Mouse (Mus musculus) limb, embryonic 12.5 days (tissue): ENCODE measurements around the gene Rad9a. TPM values are rescaled to one million over a fixed set of nuclear protein-coding genes. Genes with fewer than 3 reads are reported as not detected.

Experiments
- ATAC-seq: fragments of 200-750 bp; cut with Nextera tagmentation; 2 replicates; pipeline ENCODE4 v1.8.0; 2017; ENCODE audit warnings: low read depth, moderate TSS enrichment; ENCODE audit not compliant: insufficient number of reproducible peaks, insufficient read depth, low FRiP score, low TSS enrichment
- H3K27ac ChIP-seq: fragments of 300-500 bp; sonication (generic); 2 replicates; pipeline ENCODE4 v1.5.1; 2016; ENCODE audit warnings: mild to moderate bottlenecking, moderate library complexity
- H3K27me3 ChIP-seq: fragments of 300-500 bp; sonication (generic); 2 replicates; pipeline ENCODE4 v1.6.1; 2016; ENCODE audit warnings: mild to moderate bottlenecking, moderate library complexity
- H3K36me3 ChIP-seq: fragments of 300-500 bp; sonication (generic); 2 replicates; pipeline ENCODE4 v1.6.1; 2016; ENCODE audit warnings: mild to moderate bottlenecking, moderate library complexity
- H3K4me1 ChIP-seq: fragments of 300-500 bp; sonication (generic); replicated peaks from 2 replicates; pipeline ENCODE4 v1.6.1; 2016
- H3K4me2 ChIP-seq: fragments of 300-500 bp; sonication (generic); 2 replicates; pipeline ENCODE4 v1.6.1; 2016; ENCODE audit warnings: mild to moderate bottlenecking, moderate library complexity
- H3K4me3 ChIP-seq: fragments of 300-500 bp; sonication (generic); replicated peaks from 2 replicates; pipeline ENCODE4 v1.5.1; 2016; ENCODE audit warnings: mild to moderate bottlenecking
- H3K9ac ChIP-seq: fragments of 300-500 bp; sonication (generic); replicated peaks from 2 replicates; pipeline ENCODE4 v1.6.1; 2016; ENCODE audit warnings: mild to moderate bottlenecking, moderate library complexity
- H3K9me3 ChIP-seq: fragments of 300-500 bp; sonication (generic); 2 replicates; pipeline ENCODE4 v1.6.1; 2016; ENCODE audit warnings: mild to moderate bottlenecking, moderate library complexity
- WGBS: fragments of 180-500 bp; shearing (Covaris S2); methylation state at CpG from one replicate; pipeline ENCODE4 v1.1.7; 2016; 5-methylcytosine and 5-hydroxymethylcytosine counted together
- polyA plus RNA-seq: library from polyadenylated mRNA; unstranded; fragments of >200 nt; fragmentation: Nextera tagmentation; extraction: Ambion mirVana; gene quantifications from 2 replicates; pipeline ENCODE4 v1.2.1, GENCODE M21; 2016

Rad9a gene
- polyA plus RNA-seq, 1 experiment from 2014 or later: 38.4 TPM

DNA sequence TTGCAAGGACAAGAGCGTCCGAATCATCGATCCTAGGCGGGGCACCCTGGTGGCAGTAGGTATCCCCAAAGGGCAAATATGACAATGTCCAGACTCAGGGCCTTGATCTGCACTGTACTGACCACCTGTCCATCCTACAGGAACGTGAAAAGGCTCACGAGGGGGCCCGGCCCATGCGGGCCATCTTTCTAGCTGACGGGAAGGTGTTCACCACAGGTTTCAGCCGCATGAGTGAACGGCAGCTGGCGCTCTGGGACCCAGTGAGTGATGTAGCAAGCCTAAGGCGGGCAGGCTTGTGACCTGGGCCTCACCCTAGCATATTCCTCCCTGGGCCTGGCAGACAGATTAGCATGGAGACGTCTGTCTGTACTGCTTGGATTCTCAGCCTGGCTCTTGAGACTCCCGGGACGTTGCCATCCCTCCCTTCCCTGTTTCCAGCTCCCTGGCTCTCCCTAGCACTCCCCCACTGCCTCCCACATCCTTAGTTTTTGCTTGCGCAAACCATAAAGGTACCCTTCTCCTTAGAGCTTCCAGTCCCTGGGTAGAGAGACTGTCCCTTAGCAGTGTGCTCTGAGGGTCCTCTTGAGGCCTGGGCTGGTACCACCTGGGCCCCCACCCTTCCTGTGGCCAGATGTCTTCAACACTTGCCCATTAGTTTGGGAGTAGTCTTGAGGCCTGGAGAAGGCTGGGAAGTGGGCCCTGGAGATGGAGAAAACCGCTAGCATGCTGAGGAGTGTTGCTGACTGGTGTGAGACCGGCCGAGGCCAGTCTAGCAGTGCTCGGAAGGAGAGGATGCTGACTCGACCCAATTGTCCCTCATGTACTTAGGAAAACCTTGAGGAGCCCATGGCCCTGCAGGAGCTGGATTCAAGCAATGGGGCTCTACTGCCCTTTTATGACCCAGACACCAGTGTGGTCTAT, 50.6 kb downstream of the Rad9a start:
- Histone ChIP-seq H3K4me2 (no peak overlapping the region), H3K4me3 (no peak overlapping the region), H3K9ac (no peak overlapping the region; the same call in 1 of the 2 replicates), H3K9me3 (0 out of 2 replicates have a peak, but pooled peaks cover 2% of the 10 kb centered on the region), H3K27ac (no peak overlapping the region), H3K27me3 (no peaks in the 10 kb centered on the region), H3K36me3 (peaks cover 48% of the 10 kb centered on the region), H3K4me1 (peaks cover 18% of the 10 kb centered on the region)
- 89% methylated on average over 22 of the region's 22 CpGs for WGBS
- no peak for ATAC-seq

DNA sequence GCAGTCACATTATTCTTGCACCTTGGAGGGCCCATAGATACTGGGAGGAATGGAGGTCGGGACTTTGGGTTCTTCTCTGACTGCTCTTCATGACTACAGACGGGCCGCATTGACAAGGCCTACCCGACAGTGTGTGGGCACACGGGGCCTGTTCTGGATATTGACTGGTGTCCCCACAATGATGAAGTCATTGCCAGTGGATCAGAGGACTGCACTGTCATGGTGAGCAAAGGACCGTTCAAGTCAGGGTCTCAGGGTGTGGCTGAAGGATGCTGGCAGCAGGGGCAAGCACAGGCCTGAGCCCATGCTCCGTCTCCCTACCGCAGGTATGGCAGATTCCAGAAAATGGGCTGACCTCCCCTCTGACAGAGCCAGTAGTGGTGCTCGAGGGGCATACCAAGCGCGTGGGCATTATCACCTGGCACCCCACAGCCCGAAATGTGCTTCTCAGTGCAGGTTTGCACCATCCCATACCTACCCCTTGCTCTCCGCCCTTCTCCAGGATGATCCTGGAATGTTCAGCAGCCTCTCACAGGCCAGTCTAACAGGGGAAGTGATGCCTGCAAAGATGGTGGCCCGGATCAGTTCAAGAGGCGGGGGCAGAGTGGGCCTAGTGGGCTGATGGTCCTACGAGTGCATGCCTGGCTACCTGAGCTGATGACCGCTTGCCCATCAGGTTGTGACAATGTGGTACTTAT, 51.5 kb downstream of the Rad9a start:
- Histone ChIP-seq H3K4me3 (0 out of 2 replicates have a peak overlapping the region, but pooled peaks have one; percentile 6), H3K4me2 (peak overlapping the region; percentile 93; the same call in 1 of the 2 replicates), H3K9me3 (0 out of 2 replicates have a peak, but pooled peaks cover 4% of the 10 kb centered on the region), H3K27ac (no peak overlapping the region), H3K9ac (no peak overlapping the region), H3K4me1 (peaks cover 18% of the 10 kb centered on the region), H3K36me3 (peaks cover 39% of the 10 kb centered on the region), H3K27me3 (no peaks in the 10 kb centered on the region)
- ATAC-seq: no peak
- WGBS: 94% methylated on average over 17 of the region's 17 CpGs

DNA sequence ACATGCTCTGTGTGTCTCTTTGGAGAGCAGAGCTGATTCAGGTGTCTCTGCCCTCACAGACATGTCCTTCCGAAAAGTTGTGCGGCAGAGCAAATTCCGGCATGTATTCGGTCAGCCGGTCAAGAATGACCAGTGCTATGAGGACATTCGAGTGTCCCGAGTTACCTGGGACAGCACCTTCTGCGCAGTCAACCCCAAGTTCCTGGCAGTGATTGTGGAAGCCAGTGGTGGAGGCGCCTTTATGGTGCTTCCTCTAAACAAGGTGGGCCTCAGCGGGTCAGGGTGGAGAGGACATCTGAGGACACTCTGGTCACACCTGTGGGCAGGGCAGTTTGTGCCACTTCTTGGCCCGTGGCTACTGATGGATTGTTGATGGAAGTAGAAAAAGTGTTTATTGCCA, 52.2 kb downstream of the Rad9a start:
- Histone ChIP-seq H3K4me1 (peaks cover 18% of the 10 kb centered on the region), H3K9me3 (0 out of 2 replicates have a peak, but pooled peaks cover 4% of the 10 kb centered on the region), H3K4me2 (peak overlapping the region; percentile 93), H3K4me3 (peak overlapping the region; percentile 92), H3K27me3 (no peaks in the 10 kb centered on the region), H3K36me3 (peaks cover 39% of the 10 kb centered on the region), H3K27ac (no peak overlapping the region), H3K9ac (peak overlapping the region; percentile 81)
- no peak for ATAC-seq
- WGBS: 84% methylated on average over 11 of the region's 11 CpGs

DNA sequence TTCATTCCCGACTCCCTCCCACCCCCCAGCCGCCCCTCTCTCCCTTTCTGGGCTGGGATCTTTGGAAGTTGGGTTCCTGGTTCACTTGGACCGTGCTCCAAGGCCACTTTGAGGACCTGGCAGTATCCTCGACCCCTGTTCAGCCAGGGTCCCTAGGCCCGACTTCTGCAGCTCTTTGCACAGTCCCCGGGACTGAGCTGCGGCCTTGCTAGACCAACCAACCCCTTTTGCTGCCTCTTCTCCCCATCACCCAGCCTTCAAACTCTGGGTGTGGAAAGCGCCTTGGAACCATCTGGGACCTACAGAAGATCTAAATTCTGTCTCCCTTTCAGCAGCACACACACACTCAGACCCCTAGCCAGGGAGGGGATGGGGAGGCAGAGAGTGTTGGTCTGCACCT, 52.6 kb downstream of the Rad9a start:
- H3K9me3 ChIP-seq: 0 out of 2 replicates have a peak, but pooled peaks cover 4% of the 10 kb centered on the region
- peak overlapping the region; percentile 73; the same call in 1 of the 2 replicates for H3K27ac ChIP-seq
- H3K9ac ChIP-seq: peak overlapping the region; percentile 81
- no peaks in the 10 kb centered on the region for H3K27me3 ChIP-seq
- no peak for ATAC-seq
- H3K36me3 ChIP-seq: peaks cover 39% of the 10 kb centered on the region
- peak overlapping the region; percentile 92 for H3K4me3 ChIP-seq
- peak overlapping the region; percentile 93 for H3K4me2 ChIP-seq
- 7% methylated on average over 8 of the region's 8 CpGs for WGBS
- H3K4me1 ChIP-seq: peaks cover 18% of the 10 kb centered on the region

DNA sequence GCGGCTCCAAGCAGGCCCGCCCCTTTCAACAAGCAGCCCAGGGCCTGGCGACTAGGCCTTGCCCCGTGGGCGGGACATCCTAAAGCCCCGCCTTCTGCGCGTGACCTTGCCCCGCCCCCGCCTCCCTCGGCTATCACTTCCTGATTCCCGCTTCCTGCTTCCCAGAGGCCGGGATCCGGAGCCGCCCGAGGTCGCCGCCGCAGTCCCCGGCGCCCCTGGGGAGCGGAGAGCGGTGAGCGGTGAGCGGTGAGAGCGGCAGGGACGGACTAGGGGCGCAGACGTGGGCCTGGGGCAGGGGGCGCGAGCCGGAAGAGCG, 53.0 kb downstream of the Rad9a start, which contains the start of gene Coro1b:
Gene Coro1b, plus strand, starts transcription at position 129 of the 316 bp plus-strand sequence.
- Histone ChIP-seq H3K4me3 (peak within 1 kb of the TSS; percentile 92), H3K4me1 (peaks cover 18% of the 10 kb centered on the region), H3K36me3 (peaks cover 36% of the 10 kb centered on the region), H3K9me3 (0 out of 2 replicates have a peak, but pooled peaks cover 4% of the 10 kb centered on the region), H3K27ac (peak within 1 kb of the TSS; percentile 73; the same call in 1 of the 2 replicates), H3K9ac (peak within 1 kb of the TSS; percentile 81), H3K4me2 (peak within 1 kb of the TSS; percentile 93), H3K27me3 (no peaks in the 10 kb centered on the region)
- WGBS: under 1% methylated on average over 33 of the region's 33 CpGs
- ATAC-seq: peak; percentile 93

DNA sequence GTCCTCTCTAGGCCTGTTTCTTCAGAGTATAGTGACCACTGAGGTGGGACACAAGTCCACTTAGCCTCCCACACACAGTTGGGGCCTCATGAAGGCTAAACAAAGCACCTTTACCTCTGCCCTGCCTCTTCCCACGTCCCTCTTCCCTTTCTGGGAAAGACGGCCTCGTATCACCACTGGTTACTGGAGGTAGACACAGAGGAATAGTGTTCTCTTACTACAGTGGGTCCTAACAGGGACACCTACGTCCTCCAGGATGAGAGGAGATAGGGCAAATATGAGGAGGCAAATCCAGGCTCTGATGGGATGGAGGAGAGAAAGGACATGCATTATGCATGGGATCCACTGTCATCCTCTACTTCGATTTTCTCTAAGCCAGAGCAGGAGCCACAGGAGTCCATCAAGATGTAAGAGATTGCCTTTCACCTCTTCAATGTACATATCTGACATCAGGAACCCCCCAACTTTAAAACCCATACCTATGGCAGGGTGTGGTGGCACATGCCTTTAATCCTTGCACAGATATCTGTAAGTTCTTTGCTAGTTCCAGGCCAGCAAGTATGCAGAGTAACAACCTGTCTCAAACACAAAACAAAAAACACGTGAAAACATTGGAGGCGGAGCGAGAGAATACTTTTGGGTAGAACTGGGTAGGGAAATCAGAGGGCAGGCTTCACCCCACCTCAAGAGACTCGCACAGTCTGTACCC, 53.5 kb downstream of the Rad9a start:
- H3K27ac ChIP-seq: peak overlapping the region; percentile 56; the same call in 1 of the 2 replicates

DNA sequence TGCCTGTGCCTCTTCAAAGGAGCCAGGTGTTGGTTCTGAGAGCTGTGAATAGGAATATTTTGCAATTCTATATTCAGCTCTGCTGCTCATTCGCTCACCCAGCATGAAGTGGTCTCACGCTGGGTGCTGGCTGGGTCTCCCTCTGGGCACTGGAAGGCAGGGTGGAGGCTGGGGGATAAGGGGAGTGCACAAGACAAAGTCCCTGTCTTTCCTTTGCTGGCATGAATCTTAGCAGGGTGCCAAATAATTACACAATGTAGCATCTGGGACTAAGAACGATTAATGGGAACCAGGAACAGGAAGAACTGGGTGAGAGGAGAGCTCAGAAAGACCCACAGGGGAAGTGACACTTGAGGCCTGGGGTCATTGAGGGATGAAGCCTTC, 54.4 kb downstream of the Rad9a start:
- Histone ChIP-seq H3K9ac (no peak overlapping the region), H3K4me1 (peaks cover 18% of the 10 kb centered on the region), H3K27me3 (no peaks in the 10 kb centered on the region), H3K4me3 (no peak overlapping the region), H3K27ac (no peak overlapping the region), H3K36me3 (peaks cover 22% of the 10 kb centered on the region), H3K9me3 (0 out of 2 replicates have a peak, but pooled peaks cover 4% of the 10 kb centered on the region), H3K4me2 (no peak overlapping the region)
- ATAC-seq: no peak
- 59% methylated on average over 3 of the region's 3 CpGs for WGBS

More for the DNA sequence above, 53.5 kb downstream of the Rad9a start:
- H3K27me3 ChIP-seq: no peaks in the 10 kb centered on the region
- peaks cover 31% of the 10 kb centered on the region for H3K36me3 ChIP-seq
- ATAC-seq: no peak; the same call in 1 of the 2 replicates
- H3K4me2 ChIP-seq: peak overlapping the region; percentile 93
- peak overlapping the region; percentile 81 for H3K9ac ChIP-seq
- peaks cover 18% of the 10 kb centered on the region for H3K4me1 ChIP-seq
- H3K9me3 ChIP-seq: 0 out of 2 replicates have a peak, but pooled peaks cover 4% of the 10 kb centered on the region
- peak overlapping the region; percentile 92 for H3K4me3 ChIP-seq
- WGBS: 38% methylated on average over 9 of the region's 9 CpGs

DNA sequence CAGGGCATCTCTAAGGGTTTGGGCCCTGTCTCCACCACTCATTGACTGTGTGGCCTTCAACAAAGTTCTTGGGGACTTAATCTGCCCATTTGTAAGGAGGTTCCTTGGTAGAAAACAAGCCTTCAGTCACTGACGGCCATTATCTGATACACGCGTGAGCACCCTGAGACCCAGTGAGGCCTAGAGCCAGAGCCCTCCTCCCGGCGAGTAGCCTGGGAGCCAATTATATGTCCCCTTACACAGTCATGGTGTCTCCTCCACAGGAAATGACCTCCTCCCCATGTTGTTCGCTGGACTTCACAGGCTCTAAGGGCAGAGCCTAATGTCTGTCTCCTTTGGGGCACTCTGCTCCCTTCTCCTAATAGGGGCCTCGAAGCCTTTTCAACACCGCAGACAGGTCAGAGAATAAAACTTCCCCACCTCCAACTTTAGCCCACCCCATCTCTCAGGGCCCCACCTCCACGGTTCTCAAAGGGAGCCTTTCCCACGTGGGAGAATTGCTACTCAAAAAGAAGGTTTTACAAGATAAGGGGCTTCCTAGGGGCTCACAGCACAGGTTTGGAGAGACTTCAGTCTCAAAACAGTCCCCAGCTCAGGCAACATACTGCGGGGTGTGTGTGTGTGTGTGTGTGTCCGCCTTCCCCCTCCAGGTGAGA, 55.0 kb downstream of the Rad9a start:
- Histone ChIP-seq H3K36me3 (peaks cover 17% of the 10 kb centered on the region), H3K27ac (no peak overlapping the region), H3K9me3 (0 out of 2 replicates have a peak, but pooled peaks cover 4% of the 10 kb centered on the region), H3K4me1 (peaks cover 18% of the 10 kb centered on the region), H3K27me3 (no peaks in the 10 kb centered on the region), H3K4me3 (no peak overlapping the region), H3K9ac (no peak overlapping the region), H3K4me2 (no peak overlapping the region)
- ATAC-seq: no peak
- WGBS: 63% methylated on average over 12 of the region's 12 CpGs

DNA sequence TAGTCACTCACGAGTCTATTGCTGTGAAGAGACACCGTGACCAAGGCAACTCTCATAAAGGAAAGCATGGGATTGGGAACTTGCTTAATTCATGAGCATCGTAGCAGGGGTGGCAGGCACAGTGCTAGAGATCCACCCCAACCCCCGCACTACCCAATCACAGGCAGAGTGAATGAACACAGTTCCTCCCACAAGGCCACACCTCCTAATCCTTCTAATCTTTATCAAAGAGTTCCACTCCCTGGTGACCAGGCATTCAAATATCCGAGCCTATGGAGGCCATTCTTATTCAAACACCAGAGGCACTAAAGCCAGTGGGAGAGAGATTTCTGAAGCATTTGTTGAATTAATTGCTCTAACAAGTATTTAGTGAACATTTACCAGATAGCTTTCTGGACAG, 55.5 kb downstream of the Rad9a start:
- Histone ChIP-seq H3K9me3 (0 out of 2 replicates have a peak, but pooled peaks cover 4% of the 10 kb centered on the region), H3K9ac (no peak overlapping the region), H3K4me1 (peaks cover 18% of the 10 kb centered on the region), H3K4me3 (no peak overlapping the region), H3K36me3 (peaks cover 11% of the 10 kb centered on the region), H3K4me2 (no peak overlapping the region), H3K27ac (no peak overlapping the region), H3K27me3 (no peaks in the 10 kb centered on the region)
- WGBS: 91% methylated on average over 5 of the region's 5 CpGs
- ATAC-seq: no peak
